Mouse (Mus musculus) thymus, postnatal 36 days (tissue): Measurements from ENCODE around the gene Gas2l2.

ENCODE experiments used
- DNase-seq, 2 experiments: peaks; one replicate each; pipeline ENCODE4 v3.0.0; 2022; ENCODE audit warnings: mixed read lengths in 2 of 2

Gene Gas2l2

GRCm38 (mm10) chr11:83393062-83393461 lies 36.2 kb downstream of the Gas2l2 start:
- DNase-seq, result no peak

GRCm38 (mm10) chr11:83383532-83383887 lies 45.7 kb downstream of the Gas2l2 start:
- no peak for DNase-seq

GRCm38 (mm10) chr11:83382876-83383531 lies 46.3 kb downstream of the Gas2l2 start:
- no peak for DNase-seq

GRCm38 (mm10) chr11:83379745-83380341 lies 49.4 kb downstream of the Gas2l2 start:
- DNase-seq, result no peak
